ENCODE assay signal across 8 mouse cellular contexts in the genomic region with DNA sequence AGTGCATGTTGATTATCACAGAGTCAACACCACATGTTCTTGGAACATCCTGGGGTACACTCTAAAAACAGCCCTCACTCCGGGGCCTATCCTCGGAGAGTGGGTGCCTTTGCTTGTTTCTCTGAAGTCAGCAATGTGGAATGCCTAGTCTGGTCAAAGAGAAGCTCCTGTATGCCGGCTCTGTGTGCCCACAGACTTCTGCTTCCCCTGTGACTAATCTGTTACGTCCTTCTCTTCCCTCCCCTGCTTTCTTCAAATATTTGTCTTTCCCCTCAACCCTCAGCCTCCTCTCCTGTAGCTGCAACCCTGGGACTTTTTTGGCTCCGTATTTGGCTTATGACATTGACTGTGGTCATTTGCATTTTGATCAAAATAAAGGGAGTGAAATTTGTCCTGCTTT.
A peak's percentile ranks its signal among the peaks of the same experiment; 100 is the strongest.
DNase-seq lines count a peak whose midpoint lies in the region; ATAC-seq lines count a peak whose summit lies in the region.

No protein-coding gene starts in this region.

- no peak overlapping the region for H3K4me2 ChIP-seq in forebrain, embryonic 11.5 days (ENCODE audit: low read depth, low read length, severe bottlenecking)
- no peak overlapping the region for H3K4me2 ChIP-seq in forebrain, embryonic 14.5 days (ENCODE audit: low read length)
- no peak overlapping the region for H3K4me2 ChIP-seq in midbrain, embryonic 13.5 days (replicated peaks)

- no peak overlapping the region for H3K9ac ChIP-seq in forebrain, embryonic 11.5 days (ENCODE audit: low read length)
- no peak overlapping the region for H3K9ac ChIP-seq in forebrain, embryonic 14.5 days (ENCODE audit: low read length)
- H3K9ac ChIP-seq in midbrain, embryonic 13.5 days (replicated peaks): no peak overlapping the region

- no peaks in the 10 kb centered on the region for H3K27me3 ChIP-seq in forebrain, embryonic 11.5 days (ENCODE audit: control insufficient read depth, insufficient read depth, low read length)
- H3K27me3 ChIP-seq in forebrain, embryonic 14.5 days (replicated peaks; ENCODE audit: control insufficient read depth, insufficient read depth, low read length): no peaks in the 10 kb centered on the region
- no peaks in the 10 kb centered on the region for H3K27me3 ChIP-seq in midbrain, embryonic 13.5 days

- H3K9me3 ChIP-seq in forebrain, embryonic 11.5 days (ENCODE audit: control insufficient read depth, low read length): no peaks in the 10 kb centered on the region
- no peaks in the 10 kb centered on the region for H3K9me3 ChIP-seq in forebrain, embryonic 14.5 days (replicated peaks; ENCODE audit: control insufficient read depth, low read length)
- no peaks in the 10 kb centered on the region for H3K9me3 ChIP-seq in midbrain, embryonic 13.5 days

- no peak for DNase-seq in forebrain, embryonic 11.5 days (ENCODE audit: low spot score)
- DNase-seq in forebrain, embryonic 14.5 days (ENCODE audit: low spot score): no peak
- peak; percentile 23 for DNase-seq in ovary, postnatal 36 days (ENCODE audit: low spot score)
- DNase-seq in ovary, postnatal 14 days (ENCODE audit: low spot score): no peak
- no peak for DNase-seq in testis, postnatal 10 days (ENCODE audit: low spot score)
- DNase-seq in gastrocnemius, adult 8-10 months (ENCODE audit: low spot score in 2 of 2): no peak

- WGBS in forebrain, embryonic 11.5 days: 56% methylated on average over 5 of the region's 5 CpGs
- WGBS in forebrain, embryonic 14.5 days: 73% methylated on average over 5 of the region's 5 CpGs
- 50% methylated on average over 5 of the region's 5 CpGs for WGBS in midbrain, embryonic 13.5 days

- no peak overlapping the region for H3K4me3 ChIP-seq in forebrain, embryonic 11.5 days (ENCODE audit: low read depth, low read length)
- H3K4me3 ChIP-seq in forebrain, embryonic 14.5 days (ENCODE audit: low read depth, low read length): no peak overlapping the region
- no peak overlapping the region for H3K4me3 ChIP-seq in midbrain, embryonic 13.5 days (replicated peaks)

- no peaks in the 10 kb centered on the region for H3K4me1 ChIP-seq in forebrain, embryonic 11.5 days (replicated peaks; ENCODE audit: control insufficient read depth, insufficient read depth, low read length)
- H3K4me1 ChIP-seq in forebrain, embryonic 14.5 days (ENCODE audit: control insufficient read depth, insufficient read depth, low read length): no peaks in the 10 kb centered on the region; the same call in 1 of the 2 replicates
- peaks cover 32% of the 10 kb centered on the region for H3K4me1 ChIP-seq in midbrain, embryonic 13.5 days (replicated peaks)

- 0 out of 2 replicates have a peak overlapping the region, but pooled peaks have one; percentile 6 for H3K27ac ChIP-seq in forebrain, embryonic 11.5 days (ENCODE audit: low read depth, low read length)
- no peak overlapping the region for H3K27ac ChIP-seq in forebrain, embryonic 14.5 days (ENCODE audit: low read depth, low read length)
- peak overlapping the region; percentile 48 for H3K27ac ChIP-seq in midbrain, embryonic 13.5 days

- no peaks in the 10 kb centered on the region for H3K36me3 ChIP-seq in forebrain, embryonic 11.5 days (ENCODE audit: control insufficient read depth, insufficient read depth, low read length)
- no peaks in the 10 kb centered on the region for H3K36me3 ChIP-seq in forebrain, embryonic 14.5 days (ENCODE audit: control insufficient read depth, insufficient read depth, low read length)
- 0 out of 2 replicates have a peak, but pooled peaks cover 4% of the 10 kb centered on the region for H3K36me3 ChIP-seq in midbrain, embryonic 13.5 days

- no peak for ATAC-seq in forebrain, embryonic 11.5 days (replicated peaks; ENCODE audit: low FRiP score)
- ATAC-seq in forebrain, embryonic 14.5 days: no peak
- ATAC-seq in inflammation-experienced regulatory T-cells, adult 6 months: peak; percentile 25
- no peak for ATAC-seq in midbrain, embryonic 13.5 days
